Mouse (Mus musculus) natural killer cell, adult 2 months (primary cell): Measurements from ENCODE around the gene Nrxn3.

Experiments used
- DNase-seq, 2 experiments: peaks; one replicate each; pipeline ENCODE4 v3.0.0; 2022; ENCODE audit warnings: low spot score in 2 of 2

Gene Nrxn3

GRCm38 (mm10) chr12:89945911-89946502, 1223.3 kb downstream of the Nrxn3 start:
- no peak for DNase-seq

GRCm38 (mm10) chr12:89946522-89946921, 1223.8 kb downstream of the Nrxn3 start:
- DNase-seq = no peak

GRCm38 (mm10) chr12:89953237-89953636, 1230.6 kb downstream of the Nrxn3 start:
- DNase-seq = no peak

GRCm38 (mm10) chr12:89953649-89954048, 1231.0 kb downstream of the Nrxn3 start:
- no peak for DNase-seq

- DNase-seq = no peak
These were observed 1231.9 kb downstream of the Nrxn3 start for GRCm38 (mm10) chr12:89954441-89955070.

- DNase-seq = no peak
These were observed 1240.4 kb downstream of the Nrxn3 start for GRCm38 (mm10) chr12:89963073-89963472.

GRCm38 (mm10) chr12:89976648-89977047, 1254.0 kb downstream of the Nrxn3 start:
- DNase-seq = no peak

- DNase-seq = no peak
These were observed 1254.8 kb downstream of the Nrxn3 start for GRCm38 (mm10) chr12:89977479-89977878.

GRCm38 (mm10) chr12:89979190-89979589, 1256.5 kb downstream of the Nrxn3 start:
- no peak for DNase-seq

GRCm38 (mm10) chr12:89982445-89982844, 1259.8 kb downstream of the Nrxn3 start:
- DNase-seq = no peak

GRCm38 (mm10) chr12:89983399-89983798, 1260.7 kb downstream of the Nrxn3 start:
- DNase-seq = no peak

- DNase-seq = no peak
These were observed 1263.5 kb downstream of the Nrxn3 start for GRCm38 (mm10) chr12:89986219-89986618.

- no peak for DNase-seq
These were observed 1270.6 kb downstream of the Nrxn3 start for GRCm38 (mm10) chr12:89993273-89993672.

GRCm38 (mm10) chr12:89995392-89995791, 1272.7 kb downstream of the Nrxn3 start:
- DNase-seq = no peak

- DNase-seq = no peak
These were observed 1287.6 kb downstream of the Nrxn3 start for GRCm38 (mm10) chr12:90010280-90010679.

GRCm38 (mm10) chr12:90013958-90014357, 1291.3 kb downstream of the Nrxn3 start:
- DNase-seq = no peak

- no peak for DNase-seq
These were observed 1304.3 kb downstream of the Nrxn3 start for GRCm38 (mm10) chr12:90027023-90027422.

GRCm38 (mm10) chr12:90041038-90041437, 1318.4 kb downstream of the Nrxn3 start:
- no peak for DNase-seq

GRCm38 (mm10) chr12:90056256-90056655, 1333.6 kb downstream of the Nrxn3 start:
- no peak for DNase-seq

- no peak for DNase-seq
These were observed 1337.1 kb downstream of the Nrxn3 start for GRCm38 (mm10) chr12:90059786-90060185.

GRCm38 (mm10) chr12:90061312-90061711, 1338.6 kb downstream of the Nrxn3 start:
- no peak for DNase-seq

- no peak for DNase-seq
These were observed 1339.5 kb downstream of the Nrxn3 start for GRCm38 (mm10) chr12:90062219-90062618.

- no peak for DNase-seq
These were observed 1340.8 kb downstream of the Nrxn3 start for GRCm38 (mm10) chr12:90063443-90063842.

GRCm38 (mm10) chr12:90085862-90086261, 1363.2 kb downstream of the Nrxn3 start:
- DNase-seq = no peak
